Mouse (Mus musculus): ENCODE results near the gene Msx2. TPM values are rescaled to one million over a fixed set of nuclear protein-coding genes. Genes with fewer than 3 reads are reported as not detected.

Gene Msx2
- polyA plus RNA-seq (2015; fragmentation: Nextera tagmentation; extraction: Ambion mirVana): 1.2 and 1.8 TPM in 2 replicates

DNA sequence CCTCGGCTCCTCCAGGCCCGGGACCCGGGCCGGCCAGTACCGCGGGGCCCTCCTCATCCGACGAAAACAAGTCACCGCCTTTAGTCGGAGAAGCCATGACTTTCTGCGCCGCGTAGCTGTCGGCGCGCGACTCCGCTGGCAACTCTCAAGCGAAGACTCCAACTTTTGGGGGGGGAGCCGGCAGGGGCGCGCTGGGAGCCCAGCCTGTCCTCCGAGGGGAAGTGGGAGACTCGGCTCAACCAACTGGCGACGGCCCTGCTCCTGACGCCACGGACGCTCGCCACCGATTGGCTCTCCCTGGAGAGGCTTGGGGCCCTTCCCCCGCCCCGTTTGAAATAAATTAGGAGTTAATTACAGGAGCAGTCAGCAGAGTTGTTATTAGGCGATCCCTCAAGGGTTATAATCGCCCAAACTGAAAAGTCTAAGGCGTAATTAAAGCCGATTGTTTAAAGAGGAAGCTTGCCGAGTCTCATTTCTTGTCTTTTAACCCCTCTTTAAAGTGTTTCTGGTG is at the start of gene Msx2:
Gene Msx2 (minus strand): TSS at position 461 of the 511 bp plus-strand sequence.
- Histone ChIP-seq H3K4me1 (peaks cover 30% of the 10 kb centered on the region), H3K4me3 (peak within 1 kb of the TSS; percentile 42), H3K9ac (peak within 1 kb of the TSS; percentile 52; the same call in 1 of the 2 replicates), H3K9me3 (replicated peaks) (no peaks in the 10 kb centered on the region), H3K4me2 (peak within 1 kb of the TSS; percentile 75), H3K27ac (no peak within 1 kb of the TSS), H3K27me3 (peaks cover 99% of the 10 kb centered on the region), H3K36me3 (ENCODE audit: poor library complexity, severe bottlenecking) (no peaks in the 10 kb centered on the region)
- under 1% methylated on average over 38 of the region's 38 CpGs for WGBS
- ATAC-seq: peak; percentile 98

DNA sequence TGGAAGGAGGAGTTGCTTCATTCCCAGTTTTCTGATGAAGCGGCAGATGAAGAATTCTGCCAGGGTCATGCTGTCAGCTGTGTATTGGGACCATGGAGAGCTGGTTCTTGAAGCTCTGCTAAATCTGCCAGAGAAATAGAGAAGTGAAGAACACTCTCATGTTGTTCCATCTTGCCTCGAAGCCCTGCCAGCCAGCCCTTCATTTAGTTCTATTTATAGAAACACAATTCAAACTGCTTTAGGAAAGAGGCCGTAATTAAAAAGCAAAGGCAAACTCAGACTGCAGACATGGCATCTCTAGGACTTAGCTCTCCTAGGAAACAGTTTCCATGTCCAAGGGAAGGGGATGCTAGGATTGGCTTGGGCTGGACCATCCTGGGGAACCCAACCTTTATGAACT is 48.6 kb upstream of the Msx2 start:
- 0 out of 2 replicates have a peak, but pooled peaks cover 3% of the 10 kb centered on the region for H3K27me3 ChIP-seq
- H3K27ac ChIP-seq: no peak overlapping the region
- no peak overlapping the region for H3K9ac ChIP-seq
- no peak for ATAC-seq
- H3K4me2 ChIP-seq: no peak overlapping the region
- WGBS: 48% methylated on average over 3 of the region's 3 CpGs
- H3K36me3 ChIP-seq (ENCODE audit: poor library complexity, severe bottlenecking): no peaks in the 10 kb centered on the region
- H3K4me3 ChIP-seq: no peak overlapping the region
- 0 out of 2 replicates have a peak, but pooled peaks cover under 1% of the 10 kb centered on the region for H3K9me3 ChIP-seq (replicated peaks)
- peaks cover 36% of the 10 kb centered on the region for H3K4me1 ChIP-seq

DNA sequence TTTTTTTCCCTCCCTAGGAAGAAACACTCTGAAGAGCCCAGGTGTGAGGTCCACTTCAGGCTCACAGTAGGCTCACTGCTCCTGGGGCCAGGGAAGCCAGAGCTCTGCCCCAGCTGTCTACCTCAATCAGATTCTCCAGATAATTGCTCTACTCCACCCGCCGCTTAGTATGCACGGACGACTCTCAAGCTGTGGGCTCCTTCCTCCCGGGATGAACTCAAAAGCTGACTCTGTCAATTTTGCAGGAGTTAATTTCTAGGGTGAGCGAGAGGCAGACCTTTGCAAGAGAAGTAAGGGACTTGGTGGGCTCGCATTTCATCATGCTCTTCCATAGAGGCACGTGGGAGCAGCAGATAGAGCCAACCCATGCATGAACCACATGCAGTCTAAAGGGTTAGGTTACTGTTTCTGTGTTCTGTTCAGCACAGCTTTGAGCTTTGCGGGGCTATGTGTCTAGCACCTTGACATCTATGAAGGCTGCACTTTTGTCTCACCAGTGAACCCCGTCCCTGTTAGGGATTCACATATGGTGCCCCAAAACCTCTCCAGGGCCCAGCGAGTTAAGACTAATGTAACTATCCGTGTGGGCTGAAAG is 47.6 kb upstream of the Msx2 start:
- H3K9ac ChIP-seq: no peak overlapping the region
- ATAC-seq: no peak
- H3K27ac ChIP-seq: peak overlapping the region; percentile 10; the same call in 1 of the 2 replicates
- H3K4me2 ChIP-seq: no peak overlapping the region
- H3K27me3 ChIP-seq: 0 out of 2 replicates have a peak, but pooled peaks cover 3% of the 10 kb centered on the region
- 0 out of 2 replicates have a peak, but pooled peaks cover 5% of the 10 kb centered on the region for H3K9me3 ChIP-seq (replicated peaks)
- WGBS: 44% methylated on average over 12 of the region's 12 CpGs
- no peak overlapping the region for H3K4me3 ChIP-seq
- H3K36me3 ChIP-seq (ENCODE audit: poor library complexity, severe bottlenecking): no peaks in the 10 kb centered on the region
- H3K4me1 ChIP-seq: peaks cover 36% of the 10 kb centered on the region

- H3K4me3 ChIP-seq: no peak overlapping the region
- H3K9ac ChIP-seq: no peak overlapping the region
- 0 out of 2 replicates have a peak, but pooled peaks cover 5% of the 10 kb centered on the region for H3K9me3 ChIP-seq (replicated peaks)
- H3K27me3 ChIP-seq: no peaks in the 10 kb centered on the region
- no peak for ATAC-seq
- H3K4me1 ChIP-seq: peaks cover 36% of the 10 kb centered on the region
- no peak overlapping the region for H3K4me2 ChIP-seq
- 45% methylated on average over 8 of the region's 8 CpGs for WGBS
- H3K36me3 ChIP-seq (ENCODE audit: poor library complexity, severe bottlenecking): no peaks in the 10 kb centered on the region
- no peak overlapping the region for H3K27ac ChIP-seq
Observed at GRCm38 (mm10) chr13:53519727-53520126, 46.9 kb upstream of the Msx2 start.

- no peak overlapping the region for H3K4me2 ChIP-seq
- no peak overlapping the region for H3K9ac ChIP-seq
- no peak for ATAC-seq
- WGBS: 70% methylated on average over 4 of the region's 4 CpGs
- H3K36me3 ChIP-seq (ENCODE audit: poor library complexity, severe bottlenecking): no peaks in the 10 kb centered on the region
- H3K27ac ChIP-seq: no peak overlapping the region
- no peaks in the 10 kb centered on the region for H3K27me3 ChIP-seq
- H3K4me1 ChIP-seq: peaks cover 36% of the 10 kb centered on the region
- H3K4me3 ChIP-seq: no peak overlapping the region
- 0 out of 2 replicates have a peak, but pooled peaks cover 5% of the 10 kb centered on the region for H3K9me3 ChIP-seq (replicated peaks)
Observed at GRCm38 (mm10) chr13:53518306-53518705, 45.4 kb upstream of the Msx2 start.

DNA sequence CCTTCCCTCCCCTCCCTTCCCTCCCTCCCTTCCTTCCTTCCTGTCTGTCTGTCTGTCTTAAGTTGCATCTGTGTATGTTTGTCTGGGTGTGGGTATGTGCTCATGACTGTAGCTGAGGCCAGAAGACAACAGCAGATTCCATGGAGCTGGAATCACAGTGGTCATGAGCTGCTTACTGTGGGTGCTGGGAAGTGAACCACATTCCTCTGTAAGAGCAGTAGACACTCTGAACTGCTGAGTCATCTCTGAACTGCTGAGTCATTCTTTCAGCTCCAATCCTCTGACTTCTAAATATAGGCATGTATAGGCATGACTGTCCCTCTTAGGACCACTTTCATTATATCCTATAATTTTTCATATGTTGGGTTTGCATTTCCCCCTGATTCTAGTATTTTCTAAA is 41.7 kb upstream of the Msx2 start:
- Histone ChIP-seq H3K4me2 (no peak overlapping the region), H3K4me1 (peaks cover under 1% of the 10 kb centered on the region), H3K27ac (no peak overlapping the region), H3K9ac (no peak overlapping the region), H3K36me3 (ENCODE audit: poor library complexity, severe bottlenecking) (no peaks in the 10 kb centered on the region), H3K27me3 (no peaks in the 10 kb centered on the region), H3K9me3 (replicated peaks) (0 out of 2 replicates have a peak, but pooled peaks cover 12% of the 10 kb centered on the region), H3K4me3 (no peak overlapping the region)
- no peak for ATAC-seq

- H3K4me3 ChIP-seq: no peak overlapping the region
- 78% methylated on average over 2 of the region's 2 CpGs for WGBS
- H3K4me1 ChIP-seq: no peaks in the 10 kb centered on the region
- H3K36me3 ChIP-seq (ENCODE audit: poor library complexity, severe bottlenecking): no peaks in the 10 kb centered on the region
- H3K27me3 ChIP-seq: peaks cover 4% of the 10 kb centered on the region; the same call in 1 of the 2 replicates
- H3K27ac ChIP-seq: no peak overlapping the region
- ATAC-seq: no peak
- no peak overlapping the region for H3K9ac ChIP-seq
- no peak overlapping the region for H3K4me2 ChIP-seq
- H3K9me3 ChIP-seq (replicated peaks): 0 out of 2 replicates have a peak, but pooled peaks cover 10% of the 10 kb centered on the region
Observed at GRCm38 (mm10) chr13:53511366-53511765, 38.5 kb upstream of the Msx2 start.

GRCm38 (mm10) chr13:53502406-53502805 is 29.5 kb upstream of the Msx2 start:
- Histone ChIP-seq H3K4me1 (peaks cover 15% of the 10 kb centered on the region), H3K9me3 (replicated peaks) (no peaks in the 10 kb centered on the region), H3K9ac (no peak overlapping the region), H3K36me3 (ENCODE audit: poor library complexity, severe bottlenecking) (no peaks in the 10 kb centered on the region), H3K27me3 (peaks cover 17% of the 10 kb centered on the region; the same call in 1 of the 2 replicates), H3K4me2 (no peak overlapping the region), H3K4me3 (no peak overlapping the region), H3K27ac (no peak overlapping the region)
- WGBS: 27% methylated on average over 6 of the region's 6 CpGs
- no peak for ATAC-seq

- 5% methylated on average over 10 of the region's 10 CpGs for WGBS
- Histone ChIP-seq H3K27me3 (peaks cover 16% of the 10 kb centered on the region; the same call in 1 of the 2 replicates), H3K4me3 (no peak overlapping the region), H3K4me2 (peak overlapping the region; percentile 18), H3K9me3 (replicated peaks) (no peaks in the 10 kb centered on the region), H3K9ac (no peak overlapping the region), H3K36me3 (ENCODE audit: poor library complexity, severe bottlenecking) (no peaks in the 10 kb centered on the region), H3K4me1 (peaks cover 15% of the 10 kb centered on the region), H3K27ac (no peak overlapping the region)
- peak; percentile 77 for ATAC-seq
Observed at GRCm38 (mm10) chr13:53501561-53502253, 28.8 kb upstream of the Msx2 start.

- WGBS: 27% methylated on average over 3 of the region's 3 CpGs
- no peak for ATAC-seq
- Histone ChIP-seq H3K27ac (no peak overlapping the region), H3K9ac (no peak overlapping the region), H3K4me3 (no peak overlapping the region), H3K36me3 (ENCODE audit: poor library complexity, severe bottlenecking) (no peaks in the 10 kb centered on the region), H3K9me3 (replicated peaks) (no peaks in the 10 kb centered on the region), H3K4me2 (no peak overlapping the region; the same call in 1 of the 2 replicates), H3K27me3 (peaks cover 16% of the 10 kb centered on the region; the same call in 1 of the 2 replicates), H3K4me1 (peaks cover 15% of the 10 kb centered on the region)
Observed at GRCm38 (mm10) chr13:53501057-53501456, 28.2 kb upstream of the Msx2 start.

DNA sequence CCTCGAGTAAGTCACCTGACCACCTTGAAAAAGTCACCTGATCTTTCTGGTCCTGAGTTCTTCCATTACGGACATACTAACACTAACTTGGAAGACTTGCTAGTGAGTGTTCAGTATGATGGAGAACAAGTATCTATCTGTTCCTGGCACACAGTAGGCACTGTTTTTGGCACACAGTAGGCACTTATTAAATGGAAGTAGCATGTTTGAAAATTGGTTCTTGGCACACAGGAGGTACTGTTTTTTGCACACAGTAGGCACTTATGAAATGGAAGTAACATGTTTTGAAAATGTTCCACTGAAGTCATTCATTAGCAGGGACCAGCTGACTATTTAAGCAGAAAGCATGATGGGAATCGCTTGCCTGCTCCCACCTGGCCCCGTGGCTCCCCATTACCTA is 13.6 kb upstream of the Msx2 start:
- Histone ChIP-seq H3K9me3 (replicated peaks) (no peaks in the 10 kb centered on the region), H3K27ac (no peak overlapping the region), H3K4me1 (no peaks in the 10 kb centered on the region), H3K36me3 (ENCODE audit: poor library complexity, severe bottlenecking) (no peaks in the 10 kb centered on the region), H3K4me2 (no peak overlapping the region), H3K9ac (no peak overlapping the region), H3K27me3 (peaks cover 29% of the 10 kb centered on the region), H3K4me3 (no peak overlapping the region)
- WGBS: 67% methylated on average over 4 of the region's 4 CpGs
- no peak for ATAC-seq

GRCm38 (mm10) chr13:53475701-53476188 is 2.9 kb upstream of the Msx2 start:
- H3K27ac ChIP-seq: no peak overlapping the region
- WGBS: under 1% methylated on average over 29 of the region's 37 CpGs
- H3K9ac ChIP-seq: peak overlapping the region; percentile 50
- peak overlapping the region; percentile 46 for H3K4me3 ChIP-seq
- peak; percentile 39; the same call in 1 of the 2 replicates for ATAC-seq
- H3K9me3 ChIP-seq (replicated peaks): no peaks in the 10 kb centered on the region
- H3K36me3 ChIP-seq (ENCODE audit: poor library complexity, severe bottlenecking): no peaks in the 10 kb centered on the region
- H3K4me1 ChIP-seq: peaks cover 30% of the 10 kb centered on the region
- peaks cover 87% of the 10 kb centered on the region for H3K27me3 ChIP-seq
- peak overlapping the region; percentile 91 for H3K4me2 ChIP-seq
